Mouse (Mus musculus): Measurements from ENCODE around the gene Ccpg1. TPM values are rescaled to one million over a fixed set of nuclear protein-coding genes. Genes with fewer than 3 reads are reported as not detected.

Gene Ccpg1
- 111 TPM for polyA plus RNA-seq (2014; fragmentation: Illumina TruSeq; extraction: RNeasy Lipid Tissue Mini Kit (QIAGEN cat#74804); ENCODE audit: low read depth, low replicate concordance)

GRCm38 (mm10) chr9:72985250-72986220 is at the start of gene Ccpg1, which contains the start of gene Ccpg1os:
Gene Ccpg1, plus strand, starts transcription at chr9:72985429.
Gene Ccpg1os, minus strand, starts transcription at chr9:72985382.

DNA sequence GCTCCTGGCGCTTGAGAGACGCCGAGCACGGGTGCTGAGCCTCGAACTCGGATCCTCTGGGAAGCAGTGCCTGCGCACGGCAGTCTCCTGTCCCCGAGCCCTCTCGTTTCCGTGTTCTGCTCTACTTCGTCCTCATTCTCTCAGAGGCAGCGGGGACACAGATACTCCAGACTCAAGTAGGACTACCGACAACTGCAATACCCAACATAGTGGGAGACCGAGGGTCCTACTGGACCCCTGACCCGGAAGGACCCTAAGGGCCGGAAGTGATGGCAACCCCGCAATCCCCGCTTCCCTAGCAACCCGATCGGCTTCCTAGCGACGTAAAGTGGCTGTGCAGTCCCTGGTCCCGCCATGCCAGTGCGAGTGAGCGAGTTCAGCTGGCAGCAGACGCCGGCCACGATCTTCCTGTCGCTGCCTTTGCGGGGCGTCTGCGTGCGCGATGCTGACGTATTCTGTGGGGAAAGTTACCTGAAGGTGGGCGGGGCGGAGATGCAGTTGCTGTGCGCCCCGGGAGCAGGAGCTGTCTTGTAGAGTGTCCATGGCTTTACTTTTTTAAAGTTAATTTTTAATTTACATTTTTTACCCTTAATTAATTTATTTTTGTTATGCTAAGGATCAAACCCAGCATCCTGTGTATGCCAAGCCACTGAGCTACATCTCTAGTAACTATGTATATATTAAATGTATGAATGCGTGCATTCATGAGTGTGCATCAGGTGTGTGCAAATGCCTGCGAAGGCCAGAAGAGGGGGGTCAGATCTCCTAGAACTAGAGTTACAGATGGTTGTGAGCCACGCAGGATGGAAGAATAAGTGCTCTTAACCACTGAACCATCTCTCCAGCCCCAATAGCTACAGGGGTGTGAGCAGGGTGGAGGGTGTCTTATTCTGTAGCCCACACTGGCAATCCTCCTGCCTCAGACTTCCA is 26.4 kb upstream of the Ccpg1 start, which contains the start of the genes Dyx1c1 and Gm44503:
Gene Dyx1c1 (plus strand): TSS at position 265 of the 930 bp plus-strand sequence.
Gene Gm44503 (plus strand): TSS at position 332 of the 930 bp plus-strand sequence.

GRCm38 (mm10) chr9:73040080-73040479 is 54.9 kb downstream of the Ccpg1 start, which contains the start of gene Pigb:
Gene Pigb, minus strand, starts transcription at chr9:73040378.

DNA sequence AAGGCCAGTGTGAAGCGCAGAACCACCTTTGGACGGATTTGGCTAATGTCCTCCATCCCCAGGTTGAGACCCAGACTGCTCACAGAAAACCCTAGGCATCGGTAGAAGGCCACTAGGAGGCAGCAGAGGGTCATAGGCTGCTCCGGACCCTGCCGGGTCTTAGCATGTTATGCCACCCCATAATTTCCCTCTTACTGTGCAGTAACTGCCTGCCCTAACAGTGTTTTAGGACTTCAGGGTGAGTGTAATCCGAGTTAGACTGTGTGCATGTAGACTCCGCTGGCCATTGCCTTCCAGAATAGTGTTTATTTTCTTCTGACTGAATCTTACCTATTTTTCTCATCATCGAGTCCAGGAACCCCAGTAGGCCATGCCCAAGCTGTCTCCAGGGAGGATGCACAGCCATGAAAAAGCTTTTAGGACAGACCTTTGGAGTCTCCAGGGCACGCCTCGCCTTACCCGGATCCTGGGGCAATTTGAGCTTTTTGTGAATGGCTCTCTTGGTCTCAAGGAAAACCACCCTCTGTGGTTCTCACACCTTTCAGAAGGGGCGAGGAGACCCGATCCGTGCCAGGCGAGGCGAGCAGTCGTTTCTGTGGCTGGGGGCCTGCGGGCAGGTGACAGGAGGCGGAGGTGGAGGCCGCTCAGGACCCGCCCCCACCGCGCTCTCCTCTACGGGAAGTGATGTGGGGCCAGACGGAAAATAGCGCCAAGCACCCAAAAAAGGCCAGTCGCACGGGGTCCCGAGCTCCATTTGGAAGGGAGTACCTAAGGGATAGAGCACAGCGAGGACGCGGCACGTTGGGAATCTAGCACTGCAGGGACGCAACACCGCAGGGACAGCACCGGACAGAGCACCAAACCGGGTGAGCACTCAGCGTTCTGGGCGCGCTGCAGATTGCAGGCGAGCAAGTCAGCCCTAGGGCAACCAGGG is 59.2 kb downstream of the Ccpg1 start, which contains the start of gene Rab27a:
Gene Rab27a (plus strand): TSS at position 709 of the 934 bp plus-strand sequence.

Other genes starting within 250 kb of the Ccpg1 start
- 0.22 TPM for gene Prtg, start 178.6 kb upstream of the Ccpg1 start, polyA plus RNA-seq (2014; fragmentation: Illumina TruSeq; extraction: RNeasy Lipid Tissue Mini Kit (QIAGEN cat#74804); ENCODE audit: low read depth, low replicate concordance)
- 2.3 TPM for gene Pygo1, start 59.8 kb upstream of the Ccpg1 start, polyA plus RNA-seq (2014; fragmentation: Illumina TruSeq; extraction: RNeasy Lipid Tissue Mini Kit (QIAGEN cat#74804); ENCODE audit: low read depth, low replicate concordance)
- 0.79 TPM for gene Dyx1c1, start 26.6 kb upstream of the Ccpg1 start, polyA plus RNA-seq (2014; fragmentation: Illumina TruSeq; extraction: RNeasy Lipid Tissue Mini Kit (QIAGEN cat#74804); ENCODE audit: low read depth, low replicate concordance)
- not detected for gene Gm44503, start 26.6 kb upstream of the Ccpg1 start, polyA plus RNA-seq (2014; fragmentation: Illumina TruSeq; extraction: RNeasy Lipid Tissue Mini Kit (QIAGEN cat#74804); ENCODE audit: low read depth, low replicate concordance)
- gene Ccpg1os, start within 50 bp of the Ccpg1 start, polyA plus RNA-seq (2014; fragmentation: Illumina TruSeq; extraction: RNeasy Lipid Tissue Mini Kit (QIAGEN cat#74804); ENCODE audit: low read depth, low replicate concordance): 14.7 TPM
- 11.6 TPM for gene Pigb, start 54.9 kb downstream of the Ccpg1 start, polyA plus RNA-seq (2014; fragmentation: Illumina TruSeq; extraction: RNeasy Lipid Tissue Mini Kit (QIAGEN cat#74804); ENCODE audit: low read depth, low replicate concordance)
- gene Rab27a, start 59.4 kb downstream of the Ccpg1 start, polyA plus RNA-seq (2014; fragmentation: Illumina TruSeq; extraction: RNeasy Lipid Tissue Mini Kit (QIAGEN cat#74804); ENCODE audit: low read depth, low replicate concordance): 72.0 TPM
- gene Khdc3, start 116.4 kb downstream of the Ccpg1 start, polyA plus RNA-seq (2014; fragmentation: Illumina TruSeq; extraction: RNeasy Lipid Tissue Mini Kit (QIAGEN cat#74804); ENCODE audit: low read depth, low replicate concordance): not detected
- gene Gm20509, start 117.0 kb downstream of the Ccpg1 start, polyA plus RNA-seq (2014; fragmentation: Illumina TruSeq; extraction: RNeasy Lipid Tissue Mini Kit (QIAGEN cat#74804); ENCODE audit: low read depth, low replicate concordance): not detected
- 51.1 TPM for gene Rsl24d1, start 128.0 kb downstream of the Ccpg1 start, polyA plus RNA-seq (2014; fragmentation: Illumina TruSeq; extraction: RNeasy Lipid Tissue Mini Kit (QIAGEN cat#74804); ENCODE audit: low read depth, low replicate concordance)

Data from sigmoid colon, adult 10 weeks (tissue).